Mouse (Mus musculus): ENCODE data around the gene Isoc2a. TPM values are rescaled to one million over a fixed set of nuclear protein-coding genes. Genes with fewer than 3 reads are reported as not detected.
A peak's percentile ranks its signal among the peaks of the same experiment; 100 is the strongest.
"Not testable (repeated sequence)": the region's sequence is repeated elsewhere in the genome, so short reads cannot be mapped to it uniquely, and the experiment has no call there.

Gene Isoc2a
- polyA plus RNA-seq, 1 experiment from 2014 or later, result 0.92 TPM

GRCm38 (mm10) chr7:4860926-4861325, 16.0 kb upstream of the Isoc2a start:
- not testable (repeated sequence) for ATAC-seq; H3K4me2 ChIP-seq (ENCODE audit: low read length); H3K27me3 ChIP-seq (replicated peaks; ENCODE audit: control insufficient read depth, insufficient read depth, low read length); H3K9me3 ChIP-seq (ENCODE audit: control insufficient read depth, low read length); H3K27ac ChIP-seq (ENCODE audit: low read length); H3K9ac ChIP-seq (replicated peaks; ENCODE audit: low read depth, low read length); H3K4me1 ChIP-seq (replicated peaks; ENCODE audit: control insufficient read depth, insufficient read depth, low read length); H3K4me3 ChIP-seq (replicated peaks; ENCODE audit: low read length); H3K36me3 ChIP-seq (ENCODE audit: control insufficient read depth, insufficient read depth)
- WGBS, result 63% methylated on average over 3 of the region's 3 CpGs

GRCm38 (mm10) chr7:4863041-4863440, 13.9 kb upstream of the Isoc2a start:
- ATAC-seq, result no peak
- Histone ChIP-seq H3K4me2 (ENCODE audit: low read length) (no peak overlapping the region), H3K4me1 (replicated peaks; ENCODE audit: control insufficient read depth, insufficient read depth, low read length) (peaks cover 14% of the 10 kb centered on the region), H3K36me3 (ENCODE audit: control insufficient read depth, insufficient read depth) (no peaks in the 10 kb centered on the region), H3K9ac (replicated peaks; ENCODE audit: low read depth, low read length) (no peak overlapping the region), H3K27me3 (replicated peaks; ENCODE audit: control insufficient read depth, insufficient read depth, low read length) (no peaks in the 10 kb centered on the region), H3K9me3 (ENCODE audit: control insufficient read depth, low read length) (no peaks in the 10 kb centered on the region), H3K4me3 (replicated peaks; ENCODE audit: low read length) (no peak overlapping the region), H3K27ac (ENCODE audit: low read length) (no peak overlapping the region)
- 42% methylated on average over 1 of the region's 1 CpGs for WGBS

GRCm38 (mm10) chr7:4863541-4864080, 13.3 kb upstream of the Isoc2a start:
- 79% methylated on average over 7 of the region's 7 CpGs for WGBS
- H3K4me1 ChIP-seq (replicated peaks; ENCODE audit: control insufficient read depth, insufficient read depth, low read length), result peaks cover 14% of the 10 kb centered on the region

GRCm38 (mm10) chr7:4864130-4864845, 12.7 kb upstream of the Isoc2a start:
- WGBS, result 81% methylated on average over 5 of the region's 5 CpGs
- H3K4me1 ChIP-seq (replicated peaks; ENCODE audit: control insufficient read depth, insufficient read depth, low read length), result peaks cover 14% of the 10 kb centered on the region
- H3K4me2 ChIP-seq (ENCODE audit: low read length), result no peak overlapping the region
- no peaks in the 10 kb centered on the region for H3K36me3 ChIP-seq (ENCODE audit: control insufficient read depth, insufficient read depth)
- ATAC-seq, result no peak
- no peak overlapping the region for H3K27ac ChIP-seq (ENCODE audit: low read length)
- H3K27me3 ChIP-seq (replicated peaks; ENCODE audit: control insufficient read depth, insufficient read depth, low read length), result no peaks in the 10 kb centered on the region
- no peaks in the 10 kb centered on the region for H3K9me3 ChIP-seq (ENCODE audit: control insufficient read depth, low read length)
- no peak overlapping the region for H3K4me3 ChIP-seq (replicated peaks; ENCODE audit: low read length)
- no peak overlapping the region for H3K9ac ChIP-seq (replicated peaks; ENCODE audit: low read depth, low read length)

More at GRCm38 (mm10) chr7:4863541-4864080, 13.3 kb upstream of the Isoc2a start:
- no peak for ATAC-seq
- Histone ChIP-seq H3K36me3 (ENCODE audit: control insufficient read depth, insufficient read depth) (no peaks in the 10 kb centered on the region), H3K27ac (ENCODE audit: low read length) (no peak overlapping the region), H3K27me3 (replicated peaks; ENCODE audit: control insufficient read depth, insufficient read depth, low read length) (no peaks in the 10 kb centered on the region), H3K9me3 (ENCODE audit: control insufficient read depth, low read length) (no peaks in the 10 kb centered on the region), H3K9ac (replicated peaks; ENCODE audit: low read depth, low read length) (no peak overlapping the region), H3K4me3 (replicated peaks; ENCODE audit: low read length) (no peak overlapping the region), H3K4me2 (ENCODE audit: low read length) (no peak overlapping the region)

- peak overlapping the region; percentile 80 for H3K4me3 ChIP-seq (replicated peaks; ENCODE audit: low read length)
- 55% methylated on average over 5 of the region's 5 CpGs for WGBS
- no peaks in the 10 kb centered on the region for H3K36me3 ChIP-seq (ENCODE audit: control insufficient read depth, insufficient read depth)
- H3K27ac ChIP-seq (ENCODE audit: low read length), result peak overlapping the region; percentile 49; the same call in 1 of the 2 replicates
- 0 out of 2 replicates have a peak, but pooled peaks have one; percentile 16 for ATAC-seq
- peaks cover 14% of the 10 kb centered on the region for H3K4me1 ChIP-seq (replicated peaks; ENCODE audit: control insufficient read depth, insufficient read depth, low read length)
- no peaks in the 10 kb centered on the region for H3K27me3 ChIP-seq (replicated peaks; ENCODE audit: control insufficient read depth, insufficient read depth, low read length)
- H3K4me2 ChIP-seq (ENCODE audit: low read length), result no peak overlapping the region; the same call in 1 of the 2 replicates
- no peak overlapping the region; the same call in 1 of the 2 replicates for H3K9ac ChIP-seq (replicated peaks; ENCODE audit: low read depth, low read length)
- H3K9me3 ChIP-seq (ENCODE audit: control insufficient read depth, low read length), result no peaks in the 10 kb centered on the region
Measured at GRCm38 (mm10) chr7:4865090-4865489, 11.9 kb upstream of the Isoc2a start.

- H3K36me3 ChIP-seq (ENCODE audit: control insufficient read depth, insufficient read depth), result no peaks in the 10 kb centered on the region
- peak overlapping the region; percentile 78 for H3K4me2 ChIP-seq (ENCODE audit: low read length)
- peak; percentile 100 for ATAC-seq
- no peaks in the 10 kb centered on the region for H3K27me3 ChIP-seq (replicated peaks; ENCODE audit: control insufficient read depth, insufficient read depth, low read length)
- H3K4me3 ChIP-seq (replicated peaks; ENCODE audit: low read length), result peak overlapping the region; percentile 80
- no peaks in the 10 kb centered on the region for H3K9me3 ChIP-seq (ENCODE audit: control insufficient read depth, low read length)
- H3K4me1 ChIP-seq (replicated peaks; ENCODE audit: control insufficient read depth, insufficient read depth, low read length), result peaks cover 14% of the 10 kb centered on the region
- H3K9ac ChIP-seq (replicated peaks; ENCODE audit: low read depth, low read length), result peak overlapping the region; percentile 79
- H3K27ac ChIP-seq (ENCODE audit: low read length), result peak overlapping the region; percentile 74
- 3% methylated on average over 40 of the region's 40 CpGs for WGBS
Measured at GRCm38 (mm10) chr7:4865579-4866493, 11.1 kb upstream of the Isoc2a start.

- no peak for ATAC-seq
- 17% methylated on average over 10 of the region's 10 CpGs for WGBS
- H3K27ac ChIP-seq (ENCODE audit: low read length), result peak overlapping the region; percentile 74; the same call in 1 of the 2 replicates
Measured at GRCm38 (mm10) chr7:4866631-4867180, 10.2 kb upstream of the Isoc2a start.

GRCm38 (mm10) chr7:4870133-4870532, 6.8 kb upstream of the Isoc2a start, which contains the start of gene Isoc2b:
TSS of gene Isoc2b (minus strand) at chr7:4870258.
- WGBS, result 52% methylated on average over 6 of the region's 6 CpGs

More at GRCm38 (mm10) chr7:4866631-4867180, 10.2 kb upstream of the Isoc2a start:
- H3K9ac ChIP-seq (replicated peaks; ENCODE audit: low read depth, low read length), result peak overlapping the region; percentile 79
- no peaks in the 10 kb centered on the region for H3K27me3 ChIP-seq (replicated peaks; ENCODE audit: control insufficient read depth, insufficient read depth, low read length)
- H3K4me2 ChIP-seq (ENCODE audit: low read length), result peak overlapping the region; percentile 76
- H3K4me1 ChIP-seq (replicated peaks; ENCODE audit: control insufficient read depth, insufficient read depth, low read length), result peaks cover 14% of the 10 kb centered on the region
- H3K4me3 ChIP-seq (replicated peaks; ENCODE audit: low read length), result peak overlapping the region; percentile 80
- no peaks in the 10 kb centered on the region for H3K36me3 ChIP-seq (ENCODE audit: control insufficient read depth, insufficient read depth)
- no peaks in the 10 kb centered on the region for H3K9me3 ChIP-seq (ENCODE audit: control insufficient read depth, low read length)

More at GRCm38 (mm10) chr7:4870133-4870532, 6.8 kb upstream of the Isoc2a start, which contains the start of gene Isoc2b:
- H3K27me3 ChIP-seq (replicated peaks; ENCODE audit: control insufficient read depth, insufficient read depth, low read length), result no peaks in the 10 kb centered on the region
- no peaks in the 10 kb centered on the region for H3K9me3 ChIP-seq (ENCODE audit: control insufficient read depth, low read length)
- H3K27ac ChIP-seq (ENCODE audit: low read length), result no peak within 1 kb of the TSS
- H3K4me3 ChIP-seq (replicated peaks; ENCODE audit: low read length), result no peak within 1 kb of the TSS
- H3K4me1 ChIP-seq (replicated peaks; ENCODE audit: control insufficient read depth, insufficient read depth, low read length), result peaks cover 14% of the 10 kb centered on the region
- no peak within 1 kb of the TSS for H3K9ac ChIP-seq (replicated peaks; ENCODE audit: low read depth, low read length)
- ATAC-seq, result no peak
- no peak within 1 kb of the TSS for H3K4me2 ChIP-seq (ENCODE audit: low read length)
- H3K36me3 ChIP-seq (ENCODE audit: control insufficient read depth, insufficient read depth), result no peaks in the 10 kb centered on the region
